Mouse (Mus musculus) lung, postnatal 0 days (tissue): ENCODE measurements around the gene Olfr612.

ENCODE experiments used
- CTCF ChIP-seq: IDR thresholded peaks from 2 replicates; pipeline ENCODE4 v1.5.1; 2016; ENCODE audit warnings: antibody characterized with exemption, mild to moderate bottlenecking
- EP300 ChIP-seq: IDR thresholded peaks from 2 replicates; pipeline ENCODE4 v1.6.1; 2016; ENCODE audit warnings: antibody characterized with exemption, mild to moderate bottlenecking, control low read depth

DNA sequence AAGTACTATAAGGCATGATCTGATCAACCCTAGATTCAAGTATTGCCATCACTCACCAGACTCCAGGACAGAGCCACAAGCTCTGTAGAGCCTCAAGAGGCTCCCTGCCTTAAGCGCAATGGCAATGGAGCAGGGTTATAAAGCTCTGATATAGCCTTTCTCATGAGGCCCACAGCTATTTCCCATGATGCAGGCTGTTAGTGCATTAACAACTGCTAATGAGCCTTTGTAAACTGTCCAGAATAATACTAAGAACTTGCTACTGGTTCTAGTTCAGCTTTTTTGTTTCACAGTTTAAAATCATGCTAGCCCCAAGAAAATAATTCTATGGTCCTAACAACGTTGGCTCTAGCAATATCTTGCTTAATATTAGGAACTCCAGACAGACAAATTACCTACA, 30.5 kb downstream of the Olfr612 start, which contains the start of gene Olfr610:
- TF ChIP-seq CTCF (no peak), EP300 (no peak)
